Mouse (Mus musculus) kidney, postnatal 0 days (tissue): ENCODE measurements around the gene Myl7. TPM values are rescaled to one million over a fixed set of nuclear protein-coding genes. Genes with fewer than 3 reads are reported as not detected.
A peak's percentile ranks its signal among the peaks of the same experiment; 100 is the strongest.

Experiments used
- ATAC-seq: fragments of 200-750 bp; cut with Nextera tagmentation; replicated peaks from 2 replicates; pipeline ENCODE4 v1.8.0; 2017; ENCODE audit warnings: low read depth, moderate number of reproducible peaks, moderate TSS enrichment, moderate library complexity; ENCODE audit not compliant: low FRiP score
- DNase-seq: peaks from one replicate; pipeline ENCODE4 v3.0.0-alpha.2; 2016; ENCODE audit warnings: low spot score
- H3K27ac ChIP-seq: fragments of 300-500 bp; sonication (generic); 2 replicates; pipeline ENCODE4 v1.5.1; 2014; ENCODE audit warnings: mild to moderate bottlenecking
- H3K27me3 ChIP-seq: fragments of 300-500 bp; sonication (generic); 2 replicates; pipeline ENCODE4 v1.6.1; 2014; ENCODE audit warnings: low read length, mixed read lengths; ENCODE audit not compliant: insufficient read depth
- H3K36me3 ChIP-seq: fragments of 300-500 bp; sonication (generic); 2 replicates; pipeline ENCODE4 v1.6.1; 2014; ENCODE audit warnings: low read length, mixed read lengths; ENCODE audit not compliant: insufficient read depth
- H3K4me1 ChIP-seq: fragments of 300-500 bp; sonication (generic); replicated peaks from 2 replicates; pipeline ENCODE4 v1.6.1; 2014; ENCODE audit warnings: antibody characterized with exemption, low read length, mixed read lengths; ENCODE audit not compliant: insufficient read depth
- H3K4me2 ChIP-seq: fragments of 300-500 bp; sonication (generic); 2 replicates; pipeline ENCODE4 v1.6.1; 2014; ENCODE audit warnings: mild to moderate bottlenecking, low read length, moderate library complexity, mixed read lengths
- H3K4me3 ChIP-seq: fragments of 300-500 bp; sonication (generic); replicated peaks from 2 replicates; pipeline ENCODE4 v1.5.1; 2014; ENCODE audit warnings: low read depth, low read length
- H3K9ac ChIP-seq: fragments of 300-500 bp; sonication (generic); 2 replicates; pipeline ENCODE4 v1.6.1; 2014; ENCODE audit warnings: low read depth, low read length
- H3K9me3 ChIP-seq: fragments of 300-500 bp; sonication (generic); replicated peaks from 2 replicates; pipeline ENCODE4 v1.6.1; 2016; ENCODE audit warnings: low read length, inconsistent platforms, mixed read lengths
- CTCF ChIP-seq: IDR thresholded peaks from 2 replicates; pipeline ENCODE4 v1.5.1; 2016; ENCODE audit warnings: antibody characterized with exemption, low read depth, mild to moderate bottlenecking, moderate library complexity
- WGBS: fragments of 180-500 bp; shearing (Covaris S2); extraction: QIAGEN DNeasy Blood & Tissue Kit; methylation state at CpG from one replicate; pipeline ENCODE4 v1.1.7; 2014; 5-methylcytosine and 5-hydroxymethylcytosine counted together
- polyA plus RNA-seq: library from polyadenylated mRNA; unstranded; fragments of >200 nt; fragmentation: Nextera tagmentation; extraction: Ambion mirVana; gene quantifications from 2 replicates; pipeline ENCODE4 v1.2.1, GENCODE M21; 2015

Gene Myl7
- polyA plus RNA-seq, 1 experiment from 2014 or later = 1.6 TPM

- ATAC-seq (no peak), DNase-seq (no peak)
- Histone ChIP-seq H3K4me2 (no peak overlapping the region), H3K36me3 (no peaks in the 10 kb centered on the region), H3K4me3 (no peak overlapping the region), H3K27ac (no peak overlapping the region), H3K9me3 (no peaks in the 10 kb centered on the region), H3K27me3 (no peaks in the 10 kb centered on the region), H3K9ac (no peak overlapping the region), H3K4me1 (peaks cover 7% of the 10 kb centered on the region)
- WGBS = 78% methylated on average over 5 of the region's 5 CpGs
- no peak for TF ChIP-seq CTCF
These were observed 11.3 kb downstream of the Myl7 start for GRCm38 (mm10) chr11:5887250-5887649.

GRCm38 (mm10) chr11:5886187-5886586 is 12.4 kb downstream of the Myl7 start:
- Histone ChIP-seq H3K27ac (no peak overlapping the region), H3K9me3 (no peaks in the 10 kb centered on the region), H3K9ac (no peak overlapping the region), H3K4me1 (no peaks in the 10 kb centered on the region; the same call in 1 of the 2 replicates), H3K36me3 (no peaks in the 10 kb centered on the region), H3K4me2 (no peak overlapping the region), H3K4me3 (no peak overlapping the region), H3K27me3 (no peaks in the 10 kb centered on the region)
- DNase-seq (peak; percentile 89), ATAC-seq (no peak)
- peak; percentile 95 for TF ChIP-seq CTCF
- 16% methylated on average over 9 of the region's 9 CpGs for WGBS

DNA sequence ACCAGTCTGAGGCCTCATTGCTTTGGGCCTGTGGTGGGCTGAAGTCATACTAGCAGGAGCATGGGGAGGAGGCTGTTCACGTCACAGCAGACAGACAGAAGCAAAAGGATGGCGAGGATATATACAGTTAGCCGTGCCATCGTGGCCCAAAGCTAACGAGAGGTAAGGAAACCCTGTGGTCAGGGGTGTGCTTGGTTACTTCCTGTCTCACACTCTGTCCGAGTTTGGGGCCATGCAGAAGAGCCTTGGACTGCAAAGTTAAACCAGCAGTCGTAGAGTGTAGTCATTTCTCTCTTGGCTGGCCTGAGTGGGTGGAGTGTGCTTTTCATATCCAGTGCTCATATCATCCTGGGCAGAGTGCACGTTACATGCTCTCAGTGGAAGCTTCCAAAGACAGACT is 16.1 kb downstream of the Myl7 start:
- no peak overlapping the region for H3K27ac ChIP-seq
- WGBS = 71% methylated on average over 8 of the region's 8 CpGs
- peaks cover 10% of the 10 kb centered on the region; the same call in 1 of the 2 replicates for H3K4me1 ChIP-seq
- ATAC-seq = no peak
- H3K36me3 ChIP-seq = no peaks in the 10 kb centered on the region
- no peak overlapping the region for H3K4me2 ChIP-seq
- H3K9me3 ChIP-seq = no peaks in the 10 kb centered on the region
- TF ChIP-seq CTCF = no peak
- no peak for DNase-seq
- H3K4me3 ChIP-seq = no peak overlapping the region
- H3K27me3 ChIP-seq = no peaks in the 10 kb centered on the region
- H3K9ac ChIP-seq = no peak overlapping the region

DNA sequence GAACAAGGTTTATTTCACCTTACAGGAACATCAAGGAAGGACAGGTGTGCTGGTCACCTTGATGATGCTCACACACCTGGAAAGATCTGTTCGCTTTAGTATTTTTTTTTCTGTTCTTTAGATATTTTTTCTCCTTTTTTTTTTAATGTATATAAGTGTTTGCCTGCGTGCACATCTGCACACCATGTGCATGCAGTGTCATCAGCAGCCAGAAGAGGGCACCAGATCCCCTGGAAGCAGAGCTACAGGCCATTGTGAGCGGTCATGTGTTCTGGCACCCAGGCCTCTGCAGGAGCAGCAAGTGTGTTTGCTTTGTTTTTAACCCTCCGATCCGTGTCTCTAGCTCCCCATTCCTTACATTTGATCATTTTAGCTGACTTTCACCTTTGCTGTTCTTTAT is 18.7 kb downstream of the Myl7 start:
- no peaks in the 10 kb centered on the region for H3K9me3 ChIP-seq
- peaks cover 10% of the 10 kb centered on the region; the same call in 1 of the 2 replicates for H3K4me1 ChIP-seq
- TF ChIP-seq CTCF = peak; percentile 83
- WGBS = 63% methylated on average over 5 of the region's 5 CpGs
- ATAC-seq = no peak
- no peak overlapping the region for H3K27ac ChIP-seq
- H3K4me2 ChIP-seq = no peak overlapping the region
- H3K4me3 ChIP-seq = no peak overlapping the region
- peak; percentile 71 for DNase-seq
- peaks cover 8% of the 10 kb centered on the region; the same call in 1 of the 2 replicates for H3K36me3 ChIP-seq
- H3K27me3 ChIP-seq = no peaks in the 10 kb centered on the region
- no peak overlapping the region for H3K9ac ChIP-seq

DNA sequence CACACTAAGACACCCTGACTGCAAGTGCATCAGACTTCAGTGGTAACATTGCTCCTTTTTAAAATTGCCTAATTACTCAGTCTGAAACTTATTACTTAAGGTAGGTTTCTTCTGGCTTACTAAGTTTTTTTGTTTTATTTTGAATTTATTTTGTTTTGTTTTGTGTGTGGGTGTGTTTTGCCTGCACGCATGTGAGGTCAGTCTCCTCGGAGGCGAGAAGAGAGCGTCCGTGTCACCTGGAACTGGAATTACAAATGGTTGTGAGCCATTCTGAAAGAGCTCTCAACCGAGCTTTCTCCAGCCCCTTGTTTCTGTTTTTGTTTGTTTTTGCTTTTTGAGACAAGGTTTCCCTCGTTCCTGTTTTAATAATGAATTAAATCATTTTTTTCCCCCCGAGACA is 19.9 kb downstream of the Myl7 start:
- Histone ChIP-seq H3K4me2 (peak overlapping the region; percentile 82), H3K9ac (peak overlapping the region; percentile 51), H3K36me3 (peaks cover 21% of the 10 kb centered on the region), H3K4me1 (peaks cover 10% of the 10 kb centered on the region; the same call in 1 of the 2 replicates), H3K4me3 (peak overlapping the region; percentile 62), H3K9me3 (no peaks in the 10 kb centered on the region), H3K27me3 (no peaks in the 10 kb centered on the region), H3K27ac (peak overlapping the region; percentile 70)
- no peak for DNase-seq
- no peak for ATAC-seq
- no peak for TF ChIP-seq CTCF
- WGBS = 28% methylated on average over 8 of the region's 8 CpGs

DNA sequence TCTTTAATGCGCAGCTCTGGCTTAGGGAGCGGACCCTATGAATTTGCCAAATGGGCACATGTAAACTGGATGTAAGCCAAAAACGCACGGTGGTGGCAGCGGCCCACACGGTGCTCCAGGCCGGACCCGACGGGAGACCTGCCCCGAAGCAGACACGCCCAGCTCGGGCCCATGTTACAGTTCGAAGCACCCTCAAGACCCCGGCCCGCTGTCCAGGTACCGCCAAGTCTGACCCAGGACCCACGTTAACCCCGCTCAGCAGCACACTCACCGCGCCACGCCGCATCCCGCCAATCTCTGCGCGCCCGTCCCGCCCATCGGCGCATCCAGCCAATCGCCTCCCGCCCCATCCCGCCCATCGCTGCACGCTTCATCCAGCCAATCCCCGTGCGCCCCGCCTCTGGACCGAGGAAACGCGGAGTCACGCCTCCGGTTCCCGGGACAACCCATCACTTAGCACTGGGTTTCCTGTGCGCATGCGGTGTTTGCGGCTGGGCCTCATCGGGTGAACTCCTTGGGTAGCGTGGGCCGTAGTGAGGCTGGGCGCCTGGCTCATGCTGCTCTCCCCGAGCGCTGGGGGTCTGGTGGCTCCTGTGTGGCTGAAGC is 20.6 kb downstream of the Myl7 start, which contains the start of gene Pold2:
Gene Pold2, minus strand, starts transcription at position 372 of the 606 bp plus-strand sequence.
- peak within 1 kb of the TSS; percentile 82 for H3K4me2 ChIP-seq
- H3K36me3 ChIP-seq = peaks cover 27% of the 10 kb centered on the region
- peak; percentile 98 for ATAC-seq
- DNase-seq = peak; percentile 98
- 0% methylated on average over 51 of the region's 52 CpGs for WGBS
- no peak for TF ChIP-seq CTCF
- peak within 1 kb of the TSS; percentile 62 for H3K4me3 ChIP-seq
- peak within 1 kb of the TSS; percentile 69 for H3K9ac ChIP-seq
- no peaks in the 10 kb centered on the region for H3K27me3 ChIP-seq
- peaks cover 10% of the 10 kb centered on the region; the same call in 1 of the 2 replicates for H3K4me1 ChIP-seq
- no peaks in the 10 kb centered on the region for H3K9me3 ChIP-seq
- peak within 1 kb of the TSS; percentile 70 for H3K27ac ChIP-seq
